Comparison of ENCODE assay signal across 7 mouse cellular contexts in genomic region chr3:92920364-92920763, GRCm38 (mm10). TPM values are rescaled to one million over a fixed set of nuclear protein-coding genes. Genes with fewer than 3 reads are reported as not detected.
DNase-seq lines count a peak whose midpoint lies in the region; ATAC-seq and TF ChIP-seq lines count a peak whose summit lies in the region.

No protein-coding gene starts in this region.

- no peaks in the 10 kb centered on the region for H3K79me2 ChIP-seq in C2C12 (ENCODE audit: control insufficient read depth, insufficient read depth)

- peak; percentile 31; the same call in 1 of the 2 replicates for ATAC-seq in kidney, embryonic 16.5 days (ENCODE audit: low FRiP score, low TSS enrichment)

- H3K4me1 ChIP-seq in kidney, embryonic 16.5 days (ENCODE audit: insufficient read depth, low read length), result no peaks in the 10 kb centered on the region

- H3ac ChIP-seq in C2C12 (ENCODE audit: control insufficient read depth, insufficient read length, low read depth), result no peak overlapping the region

- no peaks in the 10 kb centered on the region for H3K36me3 ChIP-seq in kidney, embryonic 16.5 days (ENCODE audit: insufficient read depth, low read length)
- H3K36me3 ChIP-seq in C2C12 (ENCODE audit: control insufficient read depth, insufficient read depth), result no peaks in the 10 kb centered on the region

- no peak overlapping the region for H3K4me2 ChIP-seq in kidney, embryonic 16.5 days (replicated peaks; ENCODE audit: low read depth, low read length)

- no peaks in the 10 kb centered on the region for H3K9me3 ChIP-seq in kidney, embryonic 16.5 days (ENCODE audit: low read length)

- peak; percentile 33 for TF ChIP-seq CTCF in C2C12 (IDR thresholded peaks at IDR 0.05; ENCODE audit: control insufficient read depth, insufficient read depth, insufficient read length)

- no peak overlapping the region for H3K27ac ChIP-seq in kidney, embryonic 16.5 days (ENCODE audit: low read length)

- no peak overlapping the region for H3K9ac ChIP-seq in kidney, embryonic 16.5 days (replicated peaks; ENCODE audit: low read length)

- no peaks in the 10 kb centered on the region for H3K27me3 ChIP-seq in kidney, embryonic 16.5 days (ENCODE audit: insufficient read depth, low read length)
- H3K27me3 ChIP-seq in C2C12 (ENCODE audit: control insufficient read depth, insufficient read depth, insufficient read length), result no peaks in the 10 kb centered on the region

- H3K79me3 ChIP-seq in C2C12 (ENCODE audit: low read depth), result no peaks in the 10 kb centered on the region

- no peak for DNase-seq in kidney, adult 8-10 months
- DNase-seq in Muller cell, postnatal 12 days (ENCODE audit: inconsistent ontology term), result peak; percentile 24
- peak; percentile 53 to 61 for DNase-seq in kidney, postnatal 4 days
- DNase-seq in spleen, postnatal 14 days (ENCODE audit: low spot score in 2 of 2), result no peak
- no peak for DNase-seq in spleen, adult 18-20 months

- H3K4me3 ChIP-seq in kidney, embryonic 16.5 days (ENCODE audit: low read length), result no peak overlapping the region
- H3K4me3 ChIP-seq in C2C12 (ENCODE audit: insufficient read depth, poor library complexity, severe bottlenecking), result no peak overlapping the region

- 56% methylated on average over 4 of the region's 4 CpGs for WGBS in kidney, embryonic 16.5 days

TF ChIP-seq in C2C12, 6 proteins besides CTCF, POLR2A, EP300 and RAD21:
- TF ChIP-seq USF1 (IDR thresholded peaks at IDR 0.05; ENCODE audit: low read depth) (no peak), MYOG (IDR thresholded peaks at IDR 0.05; ENCODE audit: control insufficient read depth, extremely low read depth, insufficient read length) (no peak), CEBPB (IDR thresholded peaks at IDR 0.05; ENCODE audit: low read depth) (no peak), FOSL1 (IDR thresholded peaks at IDR 0.05; ENCODE audit: insufficient read depth, low read length, poor library complexity, severe bottlenecking) (no peak), MAX (IDR thresholded peaks at IDR 0.05) (no peak), MYOD1 (IDR thresholded peaks at IDR 0.05; ENCODE audit: control insufficient read depth, insufficient read length, low read depth) (no peak)

RNA-seq across cellular contexts. Expression of gene Lce3a, which starts 5.7 kb away (rescaled TPM):
- polyA plus RNA-seq in kidney, embryonic 16.5 days (2015; fragmentation: Nextera tagmentation; extraction: Ambion mirVana), result not detected in 2 replicates
- not detected for polyA plus RNA-seq in C2C12 (2012; fragmentation: generic; extraction: Trizol)

RNA-seq across cellular contexts. Expression of gene Lce3b, which starts 12.4 kb away (rescaled TPM):
- not detected in 2 replicates for polyA plus RNA-seq in kidney, embryonic 16.5 days (2015; fragmentation: Nextera tagmentation; extraction: Ambion mirVana)
- polyA plus RNA-seq in C2C12 (2012; fragmentation: generic; extraction: Trizol), result not detected

RNA-seq across cellular contexts. Expression of gene Lce3c, which starts 23.9 kb away (rescaled TPM):
- polyA plus RNA-seq in kidney, embryonic 16.5 days (2015; fragmentation: Nextera tagmentation; extraction: Ambion mirVana), result not detected in 2 replicates
- not detected for polyA plus RNA-seq in C2C12 (2012; fragmentation: generic; extraction: Trizol)

RNA-seq across cellular contexts. Expression of gene Lce3d, which starts 36.8 kb away (rescaled TPM):
- not detected in 2 replicates for polyA plus RNA-seq in kidney, embryonic 16.5 days (2015; fragmentation: Nextera tagmentation; extraction: Ambion mirVana)
- polyA plus RNA-seq in C2C12 (2012; fragmentation: generic; extraction: Trizol), result not detected

RNA-seq across cellular contexts. Expression of gene Lce3e, which starts 46.5 kb away (rescaled TPM):
- not detected in 2 replicates for polyA plus RNA-seq in kidney, embryonic 16.5 days (2015; fragmentation: Nextera tagmentation; extraction: Ambion mirVana)
- polyA plus RNA-seq in C2C12 (2012; fragmentation: generic; extraction: Trizol), result not detected

Comparison
In these comparisons a context has a peak if more than half of its experiments do, and no peak if none do; other contexts are left out.
1. DNase-seq: peak in Muller cell, postnatal 12 days (single experiment) and kidney, postnatal 4 days (2 of 2); none in kidney, adult 8-10 months (0 of 2), spleen, postnatal 14 days (0 of 2) and spleen, adult 18-20 months (0 of 2).